Mouse (Mus musculus): ENCODE data around the gene Stoml2. TPM values are rescaled to one million over a fixed set of nuclear protein-coding genes. Genes with fewer than 3 reads are reported as not detected.

Gene Stoml2
- total RNA-seq, 2 experiments from 2014 or later: 88.9 to 105 TPM

DNA sequence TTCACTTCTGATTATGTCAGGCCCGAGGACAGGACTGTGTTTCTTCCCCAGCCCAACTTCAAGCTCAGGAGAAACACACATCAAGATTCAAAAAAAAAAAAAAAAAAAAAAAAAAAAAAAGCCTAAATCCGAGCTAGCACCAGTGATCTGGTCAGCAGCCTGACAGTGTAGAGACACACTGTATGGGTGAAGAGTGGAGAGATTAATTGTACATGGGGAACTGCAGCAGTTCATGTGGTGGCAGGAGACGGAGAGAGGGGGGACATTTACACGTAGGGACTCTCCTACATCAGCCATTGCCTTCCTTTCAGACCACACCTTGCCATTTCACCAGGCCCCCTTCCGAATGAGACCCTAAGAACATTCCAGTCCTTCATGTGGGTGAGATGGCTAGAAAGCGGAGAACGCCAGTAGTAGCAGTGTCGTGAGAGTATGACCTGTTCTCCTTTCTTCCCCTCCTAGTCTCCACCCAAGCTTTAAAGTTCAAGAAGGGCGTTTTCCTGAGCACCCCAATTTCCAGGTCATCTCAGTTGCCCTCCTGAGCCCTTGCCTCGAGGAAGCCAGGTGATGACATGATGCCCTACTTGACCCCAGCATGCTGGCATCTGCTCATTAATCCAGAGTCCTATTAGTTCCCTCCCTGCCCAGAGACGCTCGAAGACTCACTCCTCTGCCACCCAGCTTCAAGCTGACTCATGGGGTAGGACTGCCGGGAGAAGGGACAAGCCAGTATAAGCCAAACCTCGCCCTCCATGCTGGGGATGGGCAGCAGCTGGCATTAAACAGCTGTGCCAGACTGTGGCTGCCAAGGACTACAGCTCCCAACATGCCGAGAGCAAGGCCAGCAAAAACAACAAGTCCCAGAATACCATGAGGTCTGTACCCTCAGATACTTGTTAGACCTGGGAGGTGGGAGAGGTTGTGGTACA lies 7.3 kb upstream of the Stoml2 start:
- DNase-seq (ENCODE audit: low spot score): no peak

DNA sequence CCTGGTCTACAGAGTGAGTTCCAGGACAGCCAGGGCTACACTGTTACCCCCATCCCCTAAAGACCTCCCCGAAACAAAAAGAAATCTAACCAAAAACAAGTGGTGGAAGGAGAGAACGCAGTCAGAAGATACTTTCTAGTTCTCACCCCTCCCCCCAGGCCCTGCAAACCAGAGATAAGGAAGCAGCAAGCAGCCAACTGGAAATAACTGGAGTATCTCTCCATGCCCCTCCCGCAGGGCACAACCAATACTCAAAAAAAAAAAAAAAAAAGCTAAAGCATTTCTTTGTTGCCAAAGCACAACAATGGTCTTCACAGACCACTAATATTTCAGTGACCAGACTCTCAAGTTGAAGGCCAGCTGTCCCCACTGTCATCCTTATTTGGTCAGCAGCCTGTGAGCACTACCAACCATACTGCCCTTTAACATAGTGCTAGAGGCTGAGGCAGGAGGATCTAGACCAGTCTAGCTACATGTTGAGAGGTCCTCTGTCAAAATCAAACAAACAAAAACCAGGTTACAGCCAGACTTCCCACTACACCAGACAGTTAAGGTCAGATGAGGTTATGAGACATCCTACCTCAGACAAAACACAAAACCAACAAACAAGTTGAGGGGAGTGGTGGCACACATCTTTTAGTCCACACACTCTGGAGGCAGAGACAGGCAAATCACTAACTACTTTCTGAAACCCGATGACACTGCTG lies 6.5 kb upstream of the Stoml2 start:
- no peak for DNase-seq (ENCODE audit: low spot score)

DNA sequence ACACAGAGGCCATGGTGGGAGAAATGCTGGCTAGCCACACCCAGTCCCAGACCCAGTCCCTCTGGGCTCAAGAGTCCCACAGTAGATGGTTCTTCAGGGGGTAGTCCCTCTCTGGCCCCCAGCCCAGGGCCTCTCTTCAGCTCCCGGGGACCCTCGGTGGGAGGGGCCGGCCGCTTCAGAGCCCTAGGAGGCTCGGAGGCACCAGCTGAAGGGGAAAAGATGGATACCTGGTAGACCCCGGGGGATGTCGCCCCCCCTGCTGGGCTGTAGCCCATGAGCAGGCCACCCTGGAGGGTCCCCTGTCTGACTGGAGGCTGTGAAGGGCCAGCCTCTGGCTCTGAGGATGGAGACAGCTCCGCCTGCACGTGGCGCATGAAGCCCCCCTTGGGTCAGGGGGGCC lies 4.8 kb upstream of the Stoml2 start:
- DNase-seq (ENCODE audit: low spot score): no peak

DNA sequence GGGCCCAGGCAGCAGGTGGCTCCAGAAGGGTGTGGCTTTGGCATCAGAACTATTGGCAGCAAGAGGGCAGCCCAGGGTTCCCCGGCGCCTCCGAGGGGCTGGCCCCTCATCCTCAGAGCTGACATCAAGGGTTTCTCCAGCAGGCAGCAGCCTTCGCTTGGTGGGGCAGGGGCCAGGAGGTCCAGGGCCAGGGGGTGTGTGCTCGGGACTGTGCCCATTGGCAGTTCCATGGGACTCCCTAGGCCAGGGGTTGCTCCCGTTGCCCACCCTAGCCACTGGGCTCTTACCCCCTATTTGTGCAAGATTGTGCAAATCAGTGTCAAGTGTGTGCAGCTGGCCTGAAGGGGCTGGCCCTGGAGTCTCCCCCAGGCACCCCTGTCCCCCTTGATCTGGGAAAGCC lies 4.3 kb upstream of the Stoml2 start:
- DNase-seq (ENCODE audit: low spot score): no peak

DNA sequence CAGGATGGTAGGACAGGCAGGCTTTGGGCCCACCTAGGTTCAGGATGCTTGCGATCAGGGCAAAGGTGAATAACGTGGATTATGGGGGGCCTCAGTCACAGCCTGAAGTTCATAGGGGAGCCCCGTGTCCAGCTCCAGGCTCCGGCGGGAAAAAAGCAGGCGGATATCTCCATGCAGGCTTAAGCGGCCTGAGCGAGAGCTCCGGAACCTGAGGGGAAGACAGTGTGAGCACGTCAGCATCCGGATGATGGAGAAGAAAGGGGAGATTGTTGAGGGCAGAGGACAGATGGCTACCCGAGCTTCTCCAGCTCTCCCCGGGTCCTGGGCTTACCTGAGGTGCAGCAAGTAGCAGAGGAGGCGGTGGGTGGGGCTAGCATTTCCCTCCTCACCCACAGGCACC lies 2.0 kb upstream of the Stoml2 start:
- DNase-seq (ENCODE audit: low spot score): no peak

DNA sequence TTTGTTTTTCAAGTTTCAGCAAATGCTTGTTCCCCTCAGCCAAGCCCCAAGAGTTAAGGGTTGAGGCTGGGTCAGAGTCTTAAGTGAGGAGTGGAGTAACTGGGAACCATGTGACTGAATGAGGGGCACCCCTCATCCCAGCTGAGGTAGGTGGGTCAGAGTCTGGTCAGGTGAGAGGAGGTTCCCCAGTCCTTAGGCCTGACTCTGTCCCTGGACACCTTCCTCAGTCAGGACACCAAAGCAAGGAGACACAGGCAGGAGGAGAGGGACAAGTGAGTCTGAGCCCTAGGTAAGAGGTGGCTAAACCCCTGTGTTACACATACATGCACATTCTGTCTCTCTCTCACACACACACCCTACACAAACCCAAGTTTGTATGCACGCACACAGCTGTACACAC lies 991 bp upstream of the Stoml2 start:
- DNase-seq (ENCODE audit: low spot score): no peak

DNA sequence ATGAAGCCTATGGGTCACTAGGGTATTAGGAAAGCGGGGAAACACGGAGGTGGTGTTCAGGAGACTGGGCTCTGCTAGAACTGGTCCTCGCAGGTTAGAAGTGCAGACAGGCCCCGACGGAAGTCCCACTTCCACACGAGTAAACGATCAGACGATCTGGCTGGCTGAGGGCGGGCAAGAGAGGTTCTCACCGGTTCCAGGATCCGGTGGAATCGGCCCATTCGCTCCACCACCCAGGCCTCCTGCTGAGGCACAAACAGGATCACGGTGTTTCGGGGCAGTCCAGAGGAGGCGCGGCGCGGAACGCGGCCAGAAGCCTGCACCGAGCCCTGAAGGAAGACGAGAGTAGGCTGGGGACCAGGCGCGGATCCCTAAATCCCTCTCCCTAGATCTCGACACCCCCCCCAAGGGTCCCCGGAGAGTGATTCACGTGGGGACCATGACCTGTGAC lies 705 bp downstream of the Stoml2 start:
- DNase-seq (ENCODE audit: low spot score): no peak

DNA sequence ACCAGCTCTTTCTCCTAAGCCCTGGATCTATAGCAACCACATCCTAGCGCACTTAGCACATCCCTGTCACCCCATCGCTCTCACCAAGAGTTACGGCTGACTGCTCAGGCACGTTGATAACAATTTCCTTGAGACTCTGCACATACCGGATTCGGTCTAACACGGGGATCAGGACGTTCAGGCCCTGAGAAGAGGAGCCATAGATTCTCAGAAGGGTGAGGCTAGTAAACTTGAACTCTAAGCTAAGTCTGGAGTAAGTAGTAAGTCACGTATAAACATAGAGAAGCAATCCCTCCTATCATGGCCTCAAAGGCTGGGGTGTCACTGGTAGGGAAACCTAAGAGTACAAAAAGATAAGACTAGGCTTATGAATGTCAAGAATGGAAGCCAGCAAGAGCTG lies 1.2 kb downstream of the Stoml2 start:
- no peak for DNase-seq (ENCODE audit: low spot score)

DNA sequence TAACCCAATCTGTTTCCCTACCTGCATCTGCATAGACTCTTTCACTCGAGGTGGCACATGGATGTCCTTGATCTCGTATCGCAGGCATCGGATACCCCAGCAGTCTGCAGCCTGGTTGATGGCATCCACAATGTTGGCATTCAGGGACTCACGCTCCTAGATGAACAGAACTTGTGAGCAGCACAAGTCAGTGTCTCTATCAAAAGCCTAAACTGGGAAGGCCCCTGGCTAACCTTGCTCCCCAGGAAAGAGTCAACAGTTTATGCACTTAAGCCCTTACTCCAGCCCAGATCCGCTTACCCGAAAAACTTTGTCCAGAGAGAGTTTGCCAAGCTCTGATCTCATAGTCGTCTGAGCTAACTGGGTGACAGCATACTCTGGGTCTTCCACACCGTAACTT lies 1.8 kb downstream of the Stoml2 start:
- DNase-seq (ENCODE audit: low spot score): no peak

DNA sequence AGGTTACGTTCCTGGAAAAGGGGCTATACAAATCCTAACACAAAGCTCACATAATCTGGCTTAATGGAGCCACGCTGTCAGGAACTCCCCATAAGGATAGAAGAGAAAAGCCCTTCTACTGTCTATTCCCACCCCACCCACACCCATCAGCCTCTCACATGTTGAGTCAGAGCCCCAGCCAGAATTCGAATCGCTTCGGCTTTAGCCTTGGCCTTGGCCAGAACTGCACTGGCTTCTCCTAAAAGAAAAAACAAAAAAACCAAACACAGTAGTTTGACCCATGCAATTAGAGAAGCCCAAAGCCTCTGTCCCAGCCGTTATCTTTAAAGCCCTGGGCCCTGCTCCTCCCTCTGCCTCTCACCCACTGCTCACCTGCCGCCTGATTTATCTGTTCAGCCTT lies 2.4 kb downstream of the Stoml2 start:
- no peak for DNase-seq (ENCODE audit: low spot score)

DNA sequence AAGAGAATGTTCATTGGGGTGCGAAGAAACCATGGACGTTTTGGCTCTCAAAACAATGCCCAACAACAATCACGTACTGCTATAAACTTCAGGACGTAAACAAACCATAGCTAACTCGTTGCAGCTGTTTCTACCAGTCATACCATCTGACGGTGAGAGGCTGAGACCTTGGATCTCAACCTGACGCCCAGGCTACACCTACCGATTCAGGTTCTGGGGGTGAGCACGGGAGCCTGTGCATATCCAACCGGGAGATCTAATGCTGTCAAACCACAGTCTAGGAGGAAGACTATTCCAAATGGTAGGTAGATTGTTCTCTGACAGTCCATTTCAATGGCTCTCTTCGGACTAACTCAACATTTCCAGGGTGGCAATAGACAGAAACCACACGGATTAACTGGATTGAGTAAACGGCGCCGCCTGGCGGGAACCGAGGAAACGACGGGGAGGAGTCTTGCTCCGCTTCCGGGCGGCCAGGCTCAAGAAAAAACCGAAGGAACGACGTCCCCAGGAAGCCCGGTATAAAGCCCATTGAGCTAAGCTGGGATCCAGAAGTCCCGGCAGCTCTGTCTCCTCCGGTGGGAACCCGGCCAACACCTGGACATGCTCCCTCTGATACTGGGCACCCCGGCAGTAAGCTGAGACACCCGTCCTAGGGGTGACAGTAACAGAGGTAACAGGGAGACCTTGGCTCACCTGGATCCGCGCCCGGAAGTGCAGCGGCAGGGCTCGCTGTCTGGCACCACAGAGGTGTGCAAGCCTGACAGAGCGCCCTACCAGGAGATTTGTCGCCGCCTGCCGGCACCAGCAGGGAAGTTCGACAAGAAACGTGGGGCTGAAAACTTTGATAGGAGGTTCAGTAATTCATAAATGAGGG lies 6.2 kb downstream of the Stoml2 start, which contains the start of gene Pigo:
Pigo (minus strand) TSS at position 736 of the 877 bp plus-strand sequence.
- peak; percentile 94 for DNase-seq (ENCODE audit: low spot score)

DNA sequence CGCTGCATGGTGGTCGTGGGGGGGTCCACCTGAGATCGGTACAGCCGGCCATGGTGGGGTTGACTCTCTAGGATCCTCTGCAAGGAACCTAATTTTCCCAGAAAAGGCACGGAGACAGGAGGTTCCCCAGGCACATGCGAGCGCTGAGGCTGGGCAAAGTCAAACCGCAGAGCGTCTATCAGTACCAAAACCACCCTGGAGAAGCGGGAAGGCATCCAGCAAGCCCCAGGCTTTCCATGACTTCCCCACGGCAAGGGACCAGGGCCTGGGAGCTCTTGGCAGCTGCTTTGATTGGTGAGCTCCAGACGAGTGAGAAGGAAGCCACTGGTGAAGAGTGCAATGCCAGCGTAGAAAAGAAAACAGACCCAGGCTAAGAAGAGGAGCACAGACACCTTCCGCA lies 6.8 kb downstream of the Stoml2 start:
- DNase-seq (ENCODE audit: low spot score): no peak

DNA sequence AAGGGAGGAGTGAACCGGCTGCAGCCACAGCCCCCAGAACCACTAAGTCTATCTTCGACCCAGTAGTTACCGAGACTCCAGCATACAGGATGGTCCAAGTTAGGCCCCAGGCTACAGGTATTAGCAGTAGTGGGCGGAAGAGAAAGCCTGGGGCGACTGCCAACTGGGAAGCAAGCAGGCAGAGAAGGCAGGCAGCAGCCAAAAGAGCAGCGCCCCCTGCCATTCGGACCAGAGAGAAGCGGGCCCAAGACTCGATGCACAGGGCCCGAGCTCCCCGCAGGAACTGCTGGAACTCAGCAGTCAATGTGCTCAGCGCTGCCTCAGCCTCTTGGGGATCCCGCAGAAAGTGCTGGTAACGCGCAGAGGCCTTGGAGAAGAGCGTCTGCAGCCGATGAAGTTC lies 10.2 kb downstream of the Stoml2 start:
- no peak for DNase-seq (ENCODE audit: low spot score)

DNA sequence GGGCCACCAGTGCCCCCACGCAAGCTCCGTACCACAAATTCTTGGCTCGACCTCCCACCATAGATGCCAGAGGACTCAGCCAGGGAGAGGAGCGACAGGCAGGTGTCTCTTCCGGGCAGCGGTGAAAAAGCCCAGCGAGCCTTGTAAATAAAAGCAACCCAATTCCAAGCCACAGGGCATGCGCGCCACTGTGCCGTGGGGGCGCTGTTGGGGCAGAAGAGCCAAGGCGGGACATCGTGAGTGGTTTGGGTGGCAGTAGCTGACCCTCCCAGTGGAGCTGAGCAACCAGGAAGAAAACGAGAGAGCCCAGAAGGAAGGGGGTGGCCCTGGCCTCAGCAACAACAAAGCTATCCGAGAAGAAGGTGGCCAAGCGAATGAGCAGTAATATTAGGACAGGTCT lies 10.6 kb downstream of the Stoml2 start:
- DNase-seq (ENCODE audit: low spot score): no peak

DNA sequence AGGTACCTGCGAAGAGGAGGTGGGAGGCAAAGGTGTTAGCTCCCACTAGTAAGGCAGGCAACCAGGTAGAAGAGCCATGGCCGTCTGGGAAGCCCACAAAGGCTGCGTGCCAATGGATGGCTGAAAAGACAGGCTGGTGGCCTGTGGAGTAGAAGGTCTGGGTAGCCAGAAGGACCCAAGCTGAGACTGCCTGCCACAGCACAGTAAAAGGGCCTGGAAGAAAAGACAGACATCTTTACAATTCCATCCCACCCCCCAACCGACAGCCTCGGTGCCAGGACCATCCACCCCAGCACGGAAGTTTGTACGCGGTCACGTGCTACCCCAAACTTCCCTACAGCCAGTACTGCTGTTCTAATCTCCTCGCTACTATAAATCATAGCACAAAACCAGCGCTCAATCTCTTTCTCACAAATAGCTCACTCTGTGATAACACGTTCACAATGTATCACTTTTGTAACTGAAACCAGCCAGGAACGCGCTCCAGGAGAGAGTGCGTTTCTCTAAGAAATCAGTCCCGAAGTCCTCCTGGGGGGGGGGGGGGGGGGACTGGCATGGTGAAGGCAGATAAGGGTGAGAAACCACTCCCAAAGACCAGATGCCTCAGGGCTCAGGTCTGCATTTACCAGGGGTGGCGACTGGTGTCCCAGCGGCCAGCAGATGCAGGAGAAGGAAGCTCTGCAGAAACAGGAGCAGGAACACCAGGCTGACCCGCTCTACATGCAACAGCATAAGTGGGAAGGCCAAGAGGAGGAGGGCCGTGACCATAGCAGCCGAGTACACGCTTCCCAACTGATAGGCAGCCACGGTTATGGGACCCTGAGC lies 11.7 kb downstream of the Stoml2 start:
- no peak for DNase-seq (ENCODE audit: low spot score)

DNA sequence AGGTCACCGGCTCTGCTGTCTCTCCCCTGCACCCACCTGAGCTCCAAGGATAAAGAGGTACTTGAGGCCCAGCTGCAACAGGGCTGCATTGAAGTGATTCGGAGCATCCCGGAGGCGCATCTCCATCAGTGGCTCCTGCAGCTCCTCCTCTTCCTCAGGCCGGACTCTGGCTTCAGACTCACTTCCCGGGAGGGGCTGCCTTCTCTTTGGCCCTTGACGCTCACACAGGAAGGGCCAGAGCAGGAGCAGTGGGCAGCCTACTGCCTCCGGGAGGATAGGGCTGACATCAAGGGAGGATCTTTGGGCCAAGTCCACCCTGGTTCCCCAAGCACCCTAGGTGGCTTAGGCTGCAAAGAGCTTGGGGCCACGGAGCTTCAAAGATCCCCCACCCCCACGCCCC lies 12.3 kb downstream of the Stoml2 start:
- DNase-seq (ENCODE audit: low spot score): no peak

DNA sequence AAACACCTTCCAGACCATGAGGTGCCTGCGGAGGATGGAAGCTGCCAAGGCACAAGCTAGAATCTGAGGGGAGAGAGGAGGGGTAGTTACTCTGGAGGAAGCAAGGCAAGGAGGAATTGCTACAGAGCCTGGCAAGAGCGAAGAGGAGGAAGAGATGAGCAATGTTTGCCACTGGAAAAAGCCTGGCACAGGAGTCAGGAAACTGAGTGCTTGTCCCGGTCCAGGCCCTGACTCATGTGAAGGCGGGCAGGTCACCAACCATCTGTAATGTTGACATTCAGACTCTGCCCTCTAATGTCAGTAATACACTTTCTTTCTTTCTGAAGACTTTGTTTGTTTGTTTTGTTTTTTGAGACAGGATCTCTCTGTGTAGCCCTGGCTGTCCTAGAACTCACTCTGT lies 13.4 kb downstream of the Stoml2 start:
- no peak for DNase-seq (ENCODE audit: low spot score)

DNA sequence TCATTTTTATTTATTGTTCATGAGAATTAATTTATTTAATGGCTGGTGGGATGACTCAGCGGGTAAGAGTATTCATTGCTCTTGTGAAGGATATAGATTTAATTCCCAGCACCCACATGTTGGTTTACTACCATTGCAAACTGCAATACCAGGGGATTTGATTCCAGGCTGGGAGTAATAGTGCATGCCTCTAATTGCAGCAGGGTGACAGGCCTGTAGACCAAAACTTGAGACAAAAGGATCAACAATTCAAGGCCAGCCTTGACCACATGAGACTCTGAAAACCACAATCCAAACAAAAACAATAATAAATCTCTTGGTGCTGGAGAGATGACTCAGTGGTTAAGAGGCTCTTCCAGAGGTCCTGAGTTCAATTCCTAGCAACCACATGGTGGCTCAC lies 19.4 kb downstream of the Stoml2 start:
- no peak for DNase-seq (ENCODE audit: low spot score)

DNA sequence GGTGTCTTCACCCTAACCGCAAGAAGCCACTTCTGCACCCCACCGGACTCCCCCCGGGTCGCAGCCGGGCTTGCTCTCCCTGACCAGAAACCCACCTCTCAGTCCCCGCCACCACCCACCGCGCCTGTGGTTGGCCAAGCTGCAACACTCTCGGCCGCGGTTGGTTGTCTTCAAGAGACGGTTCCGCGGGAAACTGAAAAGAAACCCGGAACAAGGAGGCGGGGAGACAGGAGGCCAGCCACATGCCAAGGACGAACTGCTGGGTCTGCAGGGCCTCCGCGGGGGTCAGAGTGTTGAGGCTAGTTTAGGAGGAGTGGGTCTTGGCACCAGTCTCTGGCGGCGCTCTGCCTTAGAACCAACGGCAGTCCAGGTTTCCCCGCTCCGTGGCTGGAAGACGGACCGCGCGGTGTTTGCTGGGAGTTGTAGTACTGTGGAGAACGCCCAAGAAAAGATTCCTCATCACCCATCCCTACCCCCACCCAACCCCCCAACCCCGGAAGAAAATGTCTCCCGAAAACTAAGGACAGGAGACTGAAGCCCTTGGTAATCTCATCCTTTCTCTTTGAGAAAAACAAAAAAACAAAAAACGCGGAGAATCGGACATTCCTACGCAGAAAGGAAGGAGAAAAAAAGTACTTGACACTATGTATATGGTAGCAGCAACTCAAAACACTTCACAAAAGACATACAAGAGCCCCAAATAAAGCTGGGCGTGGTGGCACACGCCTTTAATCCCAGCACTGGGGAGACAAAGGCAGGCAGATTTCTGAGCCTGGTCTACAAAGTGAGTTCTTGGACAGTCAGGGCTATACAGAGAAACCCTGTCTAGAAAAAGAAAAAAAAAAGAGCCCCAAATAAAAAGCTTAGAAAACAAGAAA lies 21.1 kb downstream of the Stoml2 start, which contains the start of gene Fancg:
Fancg (minus strand) TSS at position 346 of the 878 bp plus-strand sequence.
- DNase-seq (ENCODE audit: low spot score): peak; percentile 77

DNA sequence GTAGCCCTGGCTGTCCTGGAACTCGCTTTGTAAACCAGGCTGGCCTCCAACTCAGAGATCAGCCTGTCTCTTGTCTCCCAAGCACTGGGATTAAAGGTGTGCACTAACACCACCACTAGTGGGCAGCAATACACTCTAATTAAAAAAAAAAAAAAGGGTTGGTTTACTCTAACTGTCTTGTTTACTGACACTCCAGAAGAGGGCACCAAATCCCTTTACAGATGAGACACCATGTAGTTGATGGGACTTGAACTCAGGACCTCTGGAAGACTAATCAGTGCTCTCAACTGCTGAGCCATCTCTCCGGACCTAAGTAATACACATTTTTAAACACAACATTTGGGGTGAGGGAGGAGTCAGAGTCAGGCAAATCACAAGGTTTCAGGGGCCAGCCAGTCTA lies 25.7 kb downstream of the Stoml2 start:
- DNase-seq (ENCODE audit: low spot score): peak; percentile 53

Measured in gastrocnemius, adult 18-20 months (tissue).